Mouse (Mus musculus) spleen, adult 2 months (tissue): ENCODE measurements around the gene Ptpro. TPM values are rescaled to one million over a fixed set of nuclear protein-coding genes. Genes with fewer than 3 reads are reported as not detected.
A peak's percentile ranks its signal among the peaks of the same experiment; 100 is the strongest.

Source experiments
- DNase-seq, 2 experiments: peaks; one replicate each; pipeline versions ENCODE4 v3.0.0 to v3.0.0-alpha.2; 2012 to 2021; ENCODE audit warnings: low spot score in 2 of 2, low read depth in 1 of 2
- H3K27ac ChIP-seq: fragments of 200-500 bp; 2 replicates; pipeline ENCODE4 v1.5.1; 2012; ENCODE audit warnings: low read length, inconsistent platforms; ENCODE audit not compliant: insufficient read depth
- H3K27me3 ChIP-seq: fragments of 200-500 bp; 2 replicates; pipeline ENCODE4 v1.6.1; 2012; ENCODE audit warnings: mild to moderate bottlenecking, moderate library complexity, low read length, inconsistent platforms; ENCODE audit not compliant: control insufficient read depth, insufficient read depth
- H3K36me3 ChIP-seq: fragments of 200-500 bp; 2 replicates; pipeline ENCODE4 v1.6.1; 2012; ENCODE audit warnings: mild to moderate bottlenecking, low read length, inconsistent platforms; ENCODE audit not compliant: control insufficient read depth, insufficient read depth
- H3K4me1 ChIP-seq: fragments of 200-500 bp; 2 replicates; pipeline ENCODE4 v1.6.1; 2011; ENCODE audit warnings: inconsistent platforms; ENCODE audit not compliant: control insufficient read depth, insufficient read depth, insufficient read length
- H3K4me3 ChIP-seq: fragments of 200-500 bp; 2 replicates; pipeline ENCODE4 v1.5.1; 2011; ENCODE audit warnings: mild to moderate bottlenecking, inconsistent platforms; ENCODE audit not compliant: insufficient read depth, insufficient read length; ENCODE audit errors: extremely low read depth
- CTCF ChIP-seq: fragments of 200-500 bp; IDR thresholded peaks from 2 replicates; pipeline ENCODE4 v1.5.1; 2011; ENCODE audit warnings: mild to moderate bottlenecking, inconsistent platforms; ENCODE audit not compliant: insufficient read depth, insufficient read length, insufficient replicate concordance; ENCODE audit errors: extremely low read depth
- POLR2A ChIP-seq: fragments of 200-500 bp; IDR thresholded peaks from 2 replicates; pipeline ENCODE4 v1.6.1; 2011; ENCODE audit warnings: low read depth, low read length, inconsistent platforms
- WGBS: fragments of 180-500 bp; shearing (Covaris S2); methylation state at CpG from one replicate; pipeline ENCODE4 v1.1.7; 2018; 5-methylcytosine and 5-hydroxymethylcytosine counted together
- polyA plus RNA-seq: library from polyadenylated mRNA; depleted of rRNA; stranded (reverse); fragments of >200 nt; gene quantifications from 2 replicates; pipeline ENCODE4 v1.2.3, GENCODE M21; 2012

The Ptpro gene
- polyA plus RNA-seq, 1 experiment, result 3.1 TPM

GRCm38 (mm10) chr6:137405690-137406089, 153.6 kb downstream of the Ptpro start:
- H3K27me3 ChIP-seq, result no peaks in the 10 kb centered on the region
- DNase-seq, result no peak

DNA sequence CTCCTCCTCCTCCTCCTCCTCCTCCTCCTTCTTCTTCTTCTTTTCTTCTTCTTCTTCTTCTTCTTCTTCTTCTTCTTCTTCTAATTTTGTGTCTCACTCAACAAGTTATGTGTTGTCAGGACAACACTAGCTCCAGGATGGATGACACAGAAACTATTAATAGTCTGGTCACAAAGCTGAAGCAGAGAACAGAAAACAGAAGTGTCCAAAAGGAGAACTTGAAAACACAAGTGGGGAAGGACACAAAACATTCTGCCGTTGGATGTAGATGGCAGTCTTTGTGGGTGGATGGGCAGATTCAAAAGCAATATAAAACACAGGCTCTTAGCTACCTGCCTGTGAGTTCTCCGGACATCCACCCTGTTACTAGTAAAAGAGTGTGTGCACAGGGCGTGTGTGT, 158.4 kb downstream of the Ptpro start:
- TF ChIP-seq CTCF, result no peak
- TF ChIP-seq POLR2A, result no peak
- H3K36me3 ChIP-seq, result no peaks in the 10 kb centered on the region
- DNase-seq, result no peak
- 14% methylated on average over 3 of the region's 3 CpGs for WGBS
- 0 out of 2 replicates have a peak overlapping the region, but pooled peaks have one; percentile 16 for H3K4me3 ChIP-seq
- peak overlapping the region; percentile 9; the same call in 1 of the 2 replicates for H3K27ac ChIP-seq
- no peaks in the 10 kb centered on the region for H3K4me1 ChIP-seq
- no peaks in the 10 kb centered on the region for H3K27me3 ChIP-seq

More at GRCm38 (mm10) chr6:137405690-137406089, 153.6 kb downstream of the Ptpro start:
- TF ChIP-seq CTCF, result no peak
- H3K4me1 ChIP-seq, result no peaks in the 10 kb centered on the region
- no peak overlapping the region for H3K27ac ChIP-seq
- H3K36me3 ChIP-seq, result no peaks in the 10 kb centered on the region
- no peak overlapping the region for H3K4me3 ChIP-seq
- WGBS, result 59% methylated on average over 2 of the region's 2 CpGs

DNA sequence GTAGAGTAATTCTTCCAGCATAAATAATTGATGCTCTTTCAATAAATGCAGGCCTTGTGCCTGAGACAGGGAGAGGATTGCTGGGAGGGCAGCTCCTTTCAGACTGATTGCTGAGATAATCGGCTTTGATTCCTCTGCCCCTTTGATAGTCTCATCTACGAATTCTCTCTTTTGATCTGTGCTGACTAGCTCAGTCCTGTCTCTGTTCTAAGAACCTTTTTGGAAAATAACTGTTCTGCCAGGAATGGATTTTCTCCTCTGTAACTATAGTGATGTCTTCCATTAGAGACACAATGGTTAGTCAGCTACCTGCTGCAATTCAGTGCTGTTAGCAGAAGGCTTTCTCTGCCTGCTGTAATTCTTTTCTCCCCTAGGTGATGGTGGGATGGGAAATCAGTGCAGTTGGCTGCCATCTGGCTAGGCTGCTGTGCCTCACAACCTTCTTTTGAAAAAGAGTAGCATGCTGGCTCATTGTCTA, 159.8 kb downstream of the Ptpro start:
- WGBS, result 81% methylated on average over 2 of the region's 2 CpGs
- Histone ChIP-seq H3K36me3 (no peaks in the 10 kb centered on the region), H3K27ac (no peak overlapping the region), H3K4me1 (no peaks in the 10 kb centered on the region), H3K27me3 (no peaks in the 10 kb centered on the region), H3K4me3 (no peak overlapping the region)
- TF ChIP-seq CTCF (no peak), POLR2A (no peak)
- DNase-seq, result no peak

DNA sequence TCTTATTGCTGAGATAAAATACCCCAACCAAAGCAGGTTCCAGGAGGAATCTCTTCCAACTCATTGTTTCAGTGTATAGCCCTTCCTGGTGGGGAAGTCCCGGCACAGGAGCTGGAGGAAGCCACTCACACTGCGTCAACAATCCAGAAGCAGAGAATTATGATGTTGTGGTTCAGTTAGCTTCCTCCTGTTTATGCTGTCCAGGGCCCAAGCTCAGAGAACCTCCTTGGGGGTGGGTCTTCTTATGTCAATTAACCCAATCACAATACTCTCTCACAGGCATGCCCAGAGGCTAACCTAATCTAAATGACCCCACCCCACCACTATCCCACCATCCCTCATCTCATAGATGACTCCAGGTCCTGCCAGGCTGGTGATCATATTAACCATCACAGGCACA, 160.9 kb downstream of the Ptpro start:
- no peak overlapping the region for H3K4me3 ChIP-seq
- 26% methylated on average over 2 of the region's 2 CpGs for WGBS
- DNase-seq, result no peak
- H3K27ac ChIP-seq, result no peak overlapping the region; the same call in 1 of the 2 replicates
- TF ChIP-seq CTCF (no peak), POLR2A (no peak)
- H3K27me3 ChIP-seq, result no peaks in the 10 kb centered on the region
- no peaks in the 10 kb centered on the region for H3K36me3 ChIP-seq
- no peaks in the 10 kb centered on the region for H3K4me1 ChIP-seq

DNA sequence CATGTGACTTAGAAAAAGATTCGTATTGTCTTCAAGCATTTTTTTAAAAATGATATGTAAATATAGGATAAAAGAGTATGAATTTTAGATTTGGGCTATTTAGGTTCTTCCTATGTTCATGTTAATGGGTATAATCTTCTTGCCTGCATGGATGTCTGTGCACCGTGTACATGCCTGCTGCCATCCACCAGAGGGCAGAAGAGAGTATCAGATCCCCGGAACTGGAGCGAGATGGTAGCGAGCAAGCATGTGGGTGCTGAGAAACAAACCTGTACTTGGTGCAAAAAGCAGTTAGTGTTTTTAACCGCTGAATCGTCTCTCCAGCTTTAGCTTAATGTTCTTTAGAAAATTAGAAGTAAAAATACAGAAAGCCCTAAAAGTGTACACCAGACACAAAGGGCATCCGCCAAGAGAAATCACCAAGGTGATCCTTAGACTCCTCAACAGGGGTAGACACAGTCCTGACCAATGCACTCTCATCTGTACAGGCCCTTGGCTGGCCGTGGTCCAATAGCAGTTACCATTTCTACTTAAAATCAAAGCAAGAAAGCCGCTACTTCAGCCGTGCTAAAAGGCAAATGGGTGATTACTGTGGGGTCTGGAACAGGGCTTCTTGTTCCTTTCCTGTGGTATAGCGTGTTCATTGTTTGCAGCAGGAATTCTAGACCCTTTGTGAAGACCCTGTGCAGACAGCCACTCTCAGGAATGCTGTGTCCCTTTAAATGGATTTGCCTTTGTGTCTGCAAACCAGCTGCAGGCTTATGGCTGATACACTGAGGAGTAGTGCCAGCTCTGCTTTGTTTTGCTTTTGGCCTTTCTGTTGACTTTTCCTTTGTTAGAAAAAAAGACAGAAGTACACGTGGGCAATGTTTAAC, 162.6 kb downstream of the Ptpro start:
- DNase-seq, result peak; percentile 14 to 30
- Histone ChIP-seq H3K4me3 (no peak overlapping the region), H3K27me3 (no peaks in the 10 kb centered on the region), H3K36me3 (no peaks in the 10 kb centered on the region), H3K27ac (no peak overlapping the region), H3K4me1 (no peaks in the 10 kb centered on the region)
- TF ChIP-seq CTCF (peak; percentile 66; the same call in 1 of the 2 replicates), POLR2A (no peak)
- WGBS, result 57% methylated on average over 13 of the region's 13 CpGs

GRCm38 (mm10) chr6:137422777-137423176, 170.7 kb downstream of the Ptpro start:
- Histone ChIP-seq H3K36me3 (no peaks in the 10 kb centered on the region), H3K27me3 (no peaks in the 10 kb centered on the region), H3K4me1 (no peaks in the 10 kb centered on the region), H3K27ac (no peak overlapping the region), H3K4me3 (no peak overlapping the region)
- TF ChIP-seq CTCF, result no peak
- TF ChIP-seq POLR2A, result no peak
- WGBS, result 81% methylated on average over 4 of the region's 4 CpGs
- DNase-seq, result no peak

GRCm38 (mm10) chr6:137423830-137424229, 171.7 kb downstream of the Ptpro start:
- no peak overlapping the region for H3K27ac ChIP-seq

More at GRCm38 (mm10) chr6:137423830-137424229, 171.7 kb downstream of the Ptpro start:
- Histone ChIP-seq H3K4me1 (no peaks in the 10 kb centered on the region), H3K27me3 (no peaks in the 10 kb centered on the region), H3K4me3 (no peak overlapping the region), H3K36me3 (no peaks in the 10 kb centered on the region)
- TF ChIP-seq POLR2A, result no peak
- no peak for TF ChIP-seq CTCF
- no peak for DNase-seq
- WGBS, result 88% methylated on average over 10 of the region's 10 CpGs
